Mouse (Mus musculus) intestine, postnatal 0 days (tissue): Measurements from ENCODE around the gene Setx. TPM values are rescaled to one million over a fixed set of nuclear protein-coding genes. Genes with fewer than 3 reads are reported as not detected.

ENCODE experiments used
- ATAC-seq: fragments of 200-750 bp; cut with Nextera tagmentation; 2 replicates; pipeline ENCODE4 v1.8.0; 2017; ENCODE audit warnings: mild to moderate bottlenecking, moderate TSS enrichment, moderate library complexity
- H3K27ac ChIP-seq: fragments of 300-500 bp; sonication (generic); 2 replicates; pipeline ENCODE4 v1.5.1; 2014; ENCODE audit warnings: mild to moderate bottlenecking, low read depth, low read length, moderate library complexity
- H3K27me3 ChIP-seq: fragments of 300-500 bp; sonication (generic); replicated peaks from 2 replicates; pipeline ENCODE4 v1.6.1; 2014; ENCODE audit warnings: low read length, mixed read lengths; ENCODE audit not compliant: control insufficient read depth, insufficient read depth
- H3K36me3 ChIP-seq: fragments of 300-500 bp; sonication (generic); 2 replicates; pipeline ENCODE4 v1.6.1; 2014; ENCODE audit warnings: mild to moderate bottlenecking, moderate library complexity; ENCODE audit not compliant: control insufficient read depth, insufficient read depth
- H3K4me1 ChIP-seq: fragments of 300-500 bp; sonication (generic); replicated peaks from 2 replicates; pipeline ENCODE4 v1.6.1; 2014; ENCODE audit warnings: antibody characterized with exemption, low read length, mixed read lengths; ENCODE audit not compliant: control insufficient read depth, insufficient read depth
- H3K4me2 ChIP-seq: fragments of 300-500 bp; sonication (generic); replicated peaks from 2 replicates; pipeline ENCODE4 v1.6.1; 2014; ENCODE audit warnings: low read depth, mild to moderate bottlenecking, moderate library complexity
- H3K4me3 ChIP-seq: fragments of 300-500 bp; sonication (generic); 2 replicates; pipeline ENCODE4 v1.5.1; 2014; ENCODE audit warnings: low read depth, low read length
- H3K9ac ChIP-seq: fragments of 300-500 bp; sonication (generic); 2 replicates; pipeline ENCODE4 v1.6.1; 2014; ENCODE audit warnings: mild to moderate bottlenecking, low read depth, low read length
- H3K9me3 ChIP-seq: fragments of 300-500 bp; sonication (generic); 2 replicates; pipeline ENCODE4 v1.6.1; 2016; ENCODE audit warnings: mixed run types; ENCODE audit not compliant: control insufficient read depth
- CTCF ChIP-seq: sonication (generic); IDR thresholded peaks from 2 replicates; pipeline ENCODE4 v1.5.1; 2016; ENCODE audit warnings: low read depth, mild to moderate bottlenecking, control low read depth, antibody characterized with exemption, moderate library complexity
- WGBS: fragments of 180-500 bp; shearing (Covaris S2); extraction: QIAGEN DNeasy Blood & Tissue Kit; methylation state at CpG from one replicate; pipeline ENCODE4 v1.1.7; 2014; 5-methylcytosine and 5-hydroxymethylcytosine counted together
- polyA plus RNA-seq: library from polyadenylated mRNA; unstranded; fragments of >200 nt; fragmentation: Nextera tagmentation; extraction: Ambion mirVana; gene quantifications from 2 replicates; pipeline ENCODE4 v1.2.1, GENCODE M21; 2015

Setx gene
- polyA plus RNA-seq, 1 experiment from 2014 or later = 4.3 TPM

GRCm38 (mm10) chr2:29124936-29125701, 1.1 kb downstream of the Setx start:
- Histone ChIP-seq H3K27ac (peak overlapping the region; percentile 95), H3K4me1 (no peaks in the 10 kb centered on the region), H3K27me3 (no peaks in the 10 kb centered on the region), H3K9me3 (no peaks in the 10 kb centered on the region), H3K9ac (peak overlapping the region; percentile 79), H3K4me3 (peak overlapping the region; percentile 81), H3K36me3 (peaks cover 13% of the 10 kb centered on the region), H3K4me2 (peak overlapping the region; percentile 90)
- peak; percentile 99 for ATAC-seq
- WGBS = under 1% methylated on average over 77 of the region's 81 CpGs
- no peak for TF ChIP-seq CTCF

DNA sequence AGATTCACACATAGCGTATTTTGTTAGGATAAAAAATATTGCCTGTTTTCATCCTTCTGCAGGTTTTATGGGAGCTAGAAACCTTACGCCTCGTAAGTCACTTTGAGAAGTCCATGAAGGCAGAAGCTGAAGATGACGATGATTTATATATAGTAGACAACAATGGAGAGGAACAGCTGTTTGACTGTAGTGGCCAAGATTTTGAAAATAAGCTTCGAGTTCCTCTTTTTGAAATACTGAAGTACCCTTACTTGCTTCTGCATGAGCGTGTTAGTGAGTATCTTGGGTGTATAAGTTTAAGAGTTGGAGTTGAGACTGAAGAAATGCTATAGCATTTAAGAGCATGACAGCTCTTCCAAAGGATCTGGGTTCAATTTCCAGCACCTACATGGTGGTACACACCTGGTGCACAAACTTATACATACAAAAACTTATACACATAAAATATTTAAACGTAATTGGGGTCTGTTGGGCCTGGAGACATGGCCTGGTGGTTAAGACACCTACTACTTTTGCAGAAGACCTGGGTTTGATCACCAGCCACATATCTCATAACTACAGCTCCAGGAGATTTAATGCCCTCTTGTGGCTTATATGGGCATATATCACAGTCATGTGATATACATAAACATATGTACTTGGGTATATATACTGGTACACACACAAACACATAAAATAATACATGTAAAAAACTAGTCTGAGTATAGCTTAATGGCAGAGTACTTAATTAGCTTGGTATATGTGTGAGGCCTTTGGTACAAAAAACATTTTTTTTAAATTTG, 6.3 kb downstream of the Setx start:
- Histone ChIP-seq H3K4me3 (no peak overlapping the region), H3K27ac (no peak overlapping the region), H3K9me3 (no peaks in the 10 kb centered on the region), H3K36me3 (peaks cover 42% of the 10 kb centered on the region), H3K4me2 (no peak overlapping the region), H3K9ac (no peak overlapping the region), H3K27me3 (no peaks in the 10 kb centered on the region), H3K4me1 (no peaks in the 10 kb centered on the region)
- ATAC-seq = no peak
- peak; percentile 54 for TF ChIP-seq CTCF
- WGBS = 93% methylated on average over 7 of the region's 7 CpGs

DNA sequence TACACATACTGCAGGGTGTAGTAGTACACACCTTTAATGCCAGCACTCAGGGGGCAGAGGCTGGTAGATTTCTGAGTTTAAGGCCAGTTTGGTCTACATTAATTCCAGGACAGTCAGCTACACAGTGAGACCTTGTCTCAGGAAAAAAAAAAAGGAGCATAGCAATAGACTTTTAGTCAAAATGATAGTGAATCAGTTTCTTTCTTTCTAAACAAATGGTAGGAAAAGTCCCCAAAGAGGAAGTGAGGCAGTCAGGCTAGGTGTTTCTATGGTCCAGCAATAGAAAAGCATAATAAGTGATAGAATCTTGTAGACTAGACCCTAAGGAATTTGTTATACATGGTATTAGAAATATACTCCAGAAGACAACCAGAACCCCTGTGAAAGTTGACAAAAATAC, 11.2 kb downstream of the Setx start:
- Histone ChIP-seq H3K4me1 (no peaks in the 10 kb centered on the region), H3K9ac (no peak overlapping the region), H3K9me3 (no peaks in the 10 kb centered on the region), H3K4me2 (no peak overlapping the region), H3K27ac (no peak overlapping the region), H3K27me3 (no peaks in the 10 kb centered on the region), H3K36me3 (peaks cover 62% of the 10 kb centered on the region), H3K4me3 (no peak overlapping the region)
- no peak for ATAC-seq
- no peak for TF ChIP-seq CTCF

DNA sequence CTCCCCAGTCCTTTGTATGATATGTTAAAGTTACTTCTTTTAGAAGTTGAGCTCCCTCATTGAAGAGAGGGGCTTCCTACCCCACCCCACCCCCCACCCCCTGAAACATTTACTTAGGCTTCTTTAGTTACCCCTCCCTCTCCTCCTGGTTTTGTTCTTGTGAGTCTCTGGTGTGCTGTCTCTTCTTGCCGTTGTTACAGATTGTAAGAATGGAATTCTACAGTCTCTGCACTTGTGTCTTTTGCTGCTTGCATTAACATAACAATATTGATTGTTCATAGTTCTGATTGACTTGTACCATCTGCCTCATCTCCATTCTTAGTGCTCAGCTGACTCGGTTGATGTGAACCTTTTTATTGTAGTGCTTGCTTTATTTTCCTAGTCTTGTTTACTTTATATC, 28.0 kb downstream of the Setx start:
- WGBS = 68% methylated on average over 2 of the region's 2 CpGs
- ATAC-seq = no peak
- H3K4me1 ChIP-seq = no peaks in the 10 kb centered on the region

GRCm38 (mm10) chr2:29168067-29168466, 44.1 kb downstream of the Setx start:
- WGBS = 94% methylated on average over 5 of the region's 5 CpGs
- H3K4me2 ChIP-seq = no peak overlapping the region
- no peak overlapping the region for H3K27ac ChIP-seq
- no peak for TF ChIP-seq CTCF
- H3K4me1 ChIP-seq = no peaks in the 10 kb centered on the region
- ATAC-seq = no peak
- peaks cover 70% of the 10 kb centered on the region for H3K36me3 ChIP-seq
- no peak overlapping the region for H3K4me3 ChIP-seq
- H3K9me3 ChIP-seq = no peaks in the 10 kb centered on the region
- H3K9ac ChIP-seq = no peak overlapping the region
- H3K27me3 ChIP-seq = no peaks in the 10 kb centered on the region

More for the DNA sequence above, 28.0 kb downstream of the Setx start:
- no peak overlapping the region for H3K4me2 ChIP-seq
- H3K36me3 ChIP-seq = peaks cover 64% of the 10 kb centered on the region
- H3K27ac ChIP-seq = no peak overlapping the region
- H3K4me3 ChIP-seq = no peak overlapping the region
- TF ChIP-seq CTCF = no peak
- no peaks in the 10 kb centered on the region for H3K9me3 ChIP-seq
- H3K9ac ChIP-seq = no peak overlapping the region
- H3K27me3 ChIP-seq = no peaks in the 10 kb centered on the region

DNA sequence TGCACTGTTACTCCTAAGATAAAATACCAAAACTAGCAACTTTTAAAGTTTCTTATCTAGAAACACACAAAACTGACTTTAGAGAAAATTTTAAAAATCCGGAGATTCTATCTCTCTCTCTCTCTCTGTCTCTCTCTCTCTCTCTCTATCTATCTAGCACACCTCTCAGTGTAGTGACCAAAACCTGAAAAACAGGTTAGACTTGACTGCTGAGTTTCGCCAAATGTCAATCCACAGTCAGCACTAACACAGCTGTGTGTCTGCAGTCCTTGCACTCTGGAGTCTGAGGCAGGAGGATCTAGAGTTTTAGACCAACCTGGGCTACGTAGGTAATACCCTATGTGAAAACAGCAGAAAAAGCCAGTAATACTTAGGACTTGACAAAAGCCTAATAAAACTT, 50.9 kb downstream of the Setx start:
- TF ChIP-seq CTCF = no peak
- ATAC-seq = no peak
- no peak overlapping the region for H3K4me3 ChIP-seq
- no peak overlapping the region for H3K27ac ChIP-seq
- H3K9me3 ChIP-seq = no peaks in the 10 kb centered on the region
- H3K4me2 ChIP-seq = no peak overlapping the region
- 54% methylated on average over 3 of the region's 3 CpGs for WGBS
- H3K9ac ChIP-seq = no peak overlapping the region
- peaks cover 70% of the 10 kb centered on the region for H3K36me3 ChIP-seq
- no peaks in the 10 kb centered on the region for H3K27me3 ChIP-seq
- no peaks in the 10 kb centered on the region for H3K4me1 ChIP-seq
